Mouse (Mus musculus) activated CD4-positive, CD25-positive, alpha-beta regulatory T cell, adult 4 months (primary cell): ENCODE measurements around the gene Zfp933. TPM values are rescaled to one million over a fixed set of nuclear protein-coding genes. Genes with fewer than 3 reads are reported as not detected.
"Not testable (repeated sequence)": the region's sequence is repeated elsewhere in the genome, so short reads cannot be mapped to it uniquely, and the experiment has no call there.

ENCODE experiments used
- ATAC-seq: one replicate; pipeline ENCODE4 v1.8.0; 2017
- polyA plus RNA-seq, 2 experiments: library from polyadenylated mRNA; unstranded; fragments of 100-300 nt; shearing (Covaris generic); gene quantifications; one replicate each; pipeline ENCODE4 v1.2.1; 2017

The Zfp933 gene
- polyA plus RNA-seq, 2 experiments from 2014 or later = 5.1 to 9.0 TPM

GRCm38 (mm10) chr4:147850776-147851175, 2.6 kb upstream of the Zfp933 start:
- no peak for ATAC-seq

- ATAC-seq = peak; percentile 41
Measured at GRCm38 (mm10) chr4:147848584-147848991, 422 bp upstream of the Zfp933 start.

GRCm38 (mm10) chr4:147842871-147843270, 5.3 kb downstream of the Zfp933 start:
- no peak for ATAC-seq

GRCm38 (mm10) chr4:147839282-147839681, 8.9 kb downstream of the Zfp933 start:
- not testable (repeated sequence) for ATAC-seq

- no peak for ATAC-seq
Measured at GRCm38 (mm10) chr4:147824389-147824788, 23.8 kb downstream of the Zfp933 start.

- ATAC-seq = not testable (repeated sequence)
Measured at GRCm38 (mm10) chr4:147821414-147821813, 26.8 kb downstream of the Zfp933 start.

- ATAC-seq = not testable (repeated sequence)
Measured at GRCm38 (mm10) chr4:147819659-147820058, 28.5 kb downstream of the Zfp933 start.

GRCm38 (mm10) chr4:147814592-147815167, 33.5 kb downstream of the Zfp933 start:
- peak; percentile 75 for ATAC-seq

GRCm38 (mm10) chr4:147813249-147813765, 34.9 kb downstream of the Zfp933 start:
- ATAC-seq = no peak

- not testable (repeated sequence) for ATAC-seq
Measured at GRCm38 (mm10) chr4:147809966-147810304, 38.2 kb downstream of the Zfp933 start.

- ATAC-seq = peak; percentile 79
Measured at GRCm38 (mm10) chr4:147809292-147809965, 38.7 kb downstream of the Zfp933 start, which contains the start of gene Zfp984. Gene Zfp984, minus strand, starts transcription at chr4:147809788.

- peak; percentile 24 for ATAC-seq
Measured at GRCm38 (mm10) chr4:147808483-147808882, 39.7 kb downstream of the Zfp933 start.

- ATAC-seq = not testable (repeated sequence)
Measured at GRCm38 (mm10) chr4:147795308-147795707, 52.9 kb downstream of the Zfp933 start.

- ATAC-seq = not testable (repeated sequence)
Measured at GRCm38 (mm10) chr4:147794026-147794665, 54.0 kb downstream of the Zfp933 start.

- not testable (repeated sequence) for ATAC-seq
Measured at GRCm38 (mm10) chr4:147793390-147793916, 54.7 kb downstream of the Zfp933 start.

GRCm38 (mm10) chr4:147791729-147792128, 56.4 kb downstream of the Zfp933 start:
- ATAC-seq = not testable (repeated sequence)

Other genes with a start within 250 kb of the Zfp933 start
- gene Zfp979, start 205.9 kb downstream of the Zfp933 start, polyA plus RNA-seq = under 1 TPM in 1 of 2 experiments, not detected in 1; 0.85 TPM
- 1 to 10 TPM in 1 of 2 experiments, not detected in 1; 1.0 TPM for gene Zfp534, start 145.8 kb downstream of the Zfp933 start, polyA plus RNA-seq
- gene Zfp984, start 38.6 kb downstream of the Zfp933 start, polyA plus RNA-seq = 10 to 100 TPM; 21.1 to 29.0 TPM
- gene Miip, start 20.4 kb upstream of the Zfp933 start, polyA plus RNA-seq = 10 to 100 TPM; 52.3 to 77.0 TPM
- 1 to 10 TPM; 3.0 to 7.5 TPM for gene Fv1, start 20.6 kb upstream of the Zfp933 start, polyA plus RNA-seq
- gene Mfn2, start 56.3 kb upstream of the Zfp933 start, polyA plus RNA-seq = 10 to 100 TPM; 17.2 to 23.9 TPM
- 1 to 10 TPM; 2.8 to 4.0 TPM for gene Plod1, start 88.4 kb upstream of the Zfp933 start, polyA plus RNA-seq
- gene 2510039O18Rik, start 92.5 kb upstream of the Zfp933 start, polyA plus RNA-seq = 10 to 100 TPM in 1 of 2 experiments, 1 to 10 TPM in 1; 8.9 to 11.4 TPM
- gene Nppb, start 137.4 kb upstream of the Zfp933 start, polyA plus RNA-seq = not detected
- not detected for gene Nppa, start 152.4 kb upstream of the Zfp933 start, polyA plus RNA-seq
- gene Clcn6, start 190.5 kb upstream of the Zfp933 start, polyA plus RNA-seq = 1 to 10 TPM; 2.4 to 3.3 TPM
- 10 to 100 TPM in 1 of 2 experiments, 1 to 10 TPM in 1; 6.0 to 12.9 TPM for gene Mthfr, start 190.7 kb upstream of the Zfp933 start, polyA plus RNA-seq
- gene Agtrap, start 239.7 kb upstream of the Zfp933 start, polyA plus RNA-seq = 10 to 100 TPM; 16.7 to 17.4 TPM